Mouse (Mus musculus) thymus, postnatal 36 days (tissue): ENCODE data around the gene Dtx1.

Source experiments
- DNase-seq, 2 experiments: peaks; one replicate each; pipeline ENCODE4 v3.0.0; 2022; ENCODE audit warnings: mixed read lengths in 2 of 2

Dtx1 gene

GRCm38 (mm10) chr5:120635633-120636032 lies 76.1 kb downstream of the Dtx1 start:
- no peak for DNase-seq

- no peak for DNase-seq
Observed at GRCm38 (mm10) chr5:120634860-120635259, 76.9 kb downstream of the Dtx1 start.

GRCm38 (mm10) chr5:120634131-120634530 lies 77.6 kb downstream of the Dtx1 start, which contains the start of gene Cfap73:
Cfap73 (minus strand) TSS chr5:120634235.
- DNase-seq, result no peak

- peak in 1 of 2 experiments; percentile 6 for DNase-seq
Observed at GRCm38 (mm10) chr5:120631892-120632291, 79.8 kb downstream of the Dtx1 start.

GRCm38 (mm10) chr5:120631128-120631527 lies 80.6 kb downstream of the Dtx1 start:
- DNase-seq, result peak; percentile 64 to 71
